Mouse (Mus musculus): Measurements from ENCODE around the gene Prkcz.
A peak's percentile ranks its signal among the peaks of the same experiment; 100 is the strongest.

The Prkcz gene

DNA sequence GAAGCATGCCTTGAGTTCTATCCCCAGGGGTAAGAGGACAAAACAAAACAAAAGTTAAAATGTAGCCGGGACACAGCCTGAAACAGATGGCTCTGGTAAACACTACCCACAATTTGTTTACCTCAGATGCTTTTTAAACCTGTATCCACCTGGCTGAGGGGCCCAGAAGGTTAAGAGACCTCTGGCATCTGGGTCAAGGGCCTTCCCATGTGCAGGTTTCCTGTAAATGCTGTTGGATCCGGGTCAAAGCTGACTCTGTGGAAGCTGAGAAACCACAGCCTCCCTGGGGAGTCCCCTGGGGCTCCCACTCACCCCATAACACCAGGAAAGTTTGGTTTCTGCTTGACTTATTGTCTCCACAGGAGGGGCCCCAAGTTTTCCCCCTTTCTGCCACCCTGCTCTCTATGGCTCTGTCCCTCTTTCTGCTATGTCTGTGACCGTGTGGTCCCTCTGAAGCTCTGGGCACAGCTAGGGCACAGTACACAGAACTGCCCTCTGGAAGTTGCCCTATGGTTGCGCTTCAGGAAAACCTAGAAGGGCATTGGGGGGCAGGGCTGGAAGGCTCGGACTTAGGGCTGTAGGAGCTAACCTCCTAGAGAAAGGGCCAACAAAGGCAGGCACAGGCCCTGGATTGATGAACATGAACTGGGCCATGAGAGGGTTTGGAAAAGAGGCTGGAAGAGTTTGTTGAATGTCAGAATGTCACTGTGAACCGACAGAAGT lies 115.2 kb downstream of the Prkcz start:
- DNase-seq (ENCODE audit: low spot score) = no peak

DNA sequence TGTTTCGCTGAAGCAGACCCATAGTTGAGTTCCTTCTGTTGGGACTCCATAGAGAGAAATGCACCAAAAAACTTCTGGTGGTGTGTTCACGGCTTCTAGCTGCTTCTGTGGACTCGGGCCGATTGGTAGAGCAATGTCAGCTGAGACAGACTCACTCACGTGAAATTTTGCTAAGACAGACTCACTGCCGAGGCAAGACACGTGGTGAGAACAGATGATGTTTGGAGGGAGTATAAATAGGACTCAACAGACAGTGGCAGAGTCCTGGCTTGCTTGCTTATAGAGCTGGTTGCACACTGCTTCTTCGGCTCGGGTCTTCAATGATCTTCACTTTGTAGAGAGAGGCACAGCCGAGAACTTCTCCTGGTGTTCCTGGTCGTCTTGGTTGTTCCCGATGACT lies 117.9 kb downstream of the Prkcz start:
- no peak for DNase-seq (ENCODE audit: low spot score)

DNA sequence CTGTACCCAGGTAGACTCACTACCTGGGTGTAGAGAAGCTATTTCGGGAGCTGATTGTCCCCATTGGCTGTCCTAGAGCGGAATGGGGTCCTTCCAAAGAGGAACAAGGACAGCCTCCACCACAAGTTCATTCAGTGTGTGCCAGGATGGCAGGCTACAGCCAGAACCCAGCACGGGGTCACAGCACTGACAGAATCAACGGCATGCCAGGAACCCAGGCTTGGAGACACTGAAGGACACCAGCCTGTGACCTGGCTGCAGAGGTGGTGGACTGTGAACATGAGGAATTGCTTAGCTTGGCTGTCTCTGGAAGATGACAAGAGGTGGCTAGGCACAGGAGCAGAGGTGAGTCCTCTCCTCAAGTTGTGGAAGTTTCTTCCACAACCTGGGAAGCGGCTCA lies 118.9 kb downstream of the Prkcz start:
- no peak for DNase-seq (ENCODE audit: low spot score)

DNA sequence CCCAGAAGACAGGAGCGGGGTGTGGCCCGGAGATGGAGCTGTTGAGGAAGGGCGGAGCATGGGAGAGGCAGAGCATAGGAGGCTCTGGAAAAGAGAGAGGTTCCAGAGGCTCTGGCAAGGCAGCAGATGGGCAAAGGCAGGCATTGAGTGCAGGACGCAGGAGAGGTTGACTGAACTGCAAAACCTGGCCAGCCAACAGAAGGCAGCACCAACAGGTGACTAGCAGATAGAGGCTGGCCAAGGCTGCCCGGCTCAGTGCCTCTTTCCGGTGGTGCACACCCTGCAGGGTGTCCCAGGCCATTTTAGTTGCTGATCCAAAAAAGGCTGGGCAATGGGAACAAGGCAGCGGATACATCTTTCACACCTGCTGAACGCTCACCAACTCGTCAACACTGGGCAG lies 119.4 kb downstream of the Prkcz start:
- no peak for DNase-seq (ENCODE audit: low spot score)

DNA sequence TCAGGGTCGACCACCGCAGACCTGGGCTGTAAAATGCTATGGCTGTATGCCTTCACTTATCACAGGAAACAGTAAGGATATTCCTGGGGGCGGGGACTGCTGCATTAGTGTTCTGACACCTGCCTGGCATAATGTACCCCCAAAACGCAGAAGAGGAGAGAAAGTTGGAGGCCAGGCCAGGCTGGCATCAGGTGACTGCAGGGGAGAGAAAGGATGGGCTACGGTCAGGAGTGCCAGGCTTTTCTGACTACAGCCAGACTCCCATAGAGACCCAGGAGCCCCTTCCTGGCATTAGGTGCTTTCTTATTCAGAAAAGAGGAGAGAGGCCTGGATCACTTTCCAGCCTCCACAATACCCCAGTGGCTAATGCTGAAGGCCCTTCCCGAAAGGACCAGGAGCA lies 121.7 kb downstream of the Prkcz start:
- no peak for DNase-seq (ENCODE audit: low spot score)

DNA sequence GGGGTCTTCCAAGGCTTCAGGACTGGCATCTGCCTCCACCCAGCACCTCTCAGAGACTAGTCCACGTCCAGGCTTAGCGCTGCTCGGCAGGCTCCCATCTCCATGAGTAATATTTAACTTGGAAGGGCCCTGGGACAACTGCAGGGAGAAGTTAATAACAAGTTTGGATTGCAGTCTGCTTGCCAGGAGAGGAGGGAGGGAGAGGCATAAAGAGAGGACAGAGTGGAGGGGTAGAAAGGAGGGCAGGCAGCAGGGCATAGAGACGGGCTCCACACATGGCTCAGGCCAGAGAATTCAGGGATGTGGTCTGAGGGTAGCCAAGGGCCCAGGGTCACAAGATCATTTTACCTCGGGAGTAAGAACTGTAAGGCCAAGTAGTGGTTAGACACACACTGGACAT lies 122.9 kb downstream of the Prkcz start:
- no peak for DNase-seq (ENCODE audit: low spot score)

DNA sequence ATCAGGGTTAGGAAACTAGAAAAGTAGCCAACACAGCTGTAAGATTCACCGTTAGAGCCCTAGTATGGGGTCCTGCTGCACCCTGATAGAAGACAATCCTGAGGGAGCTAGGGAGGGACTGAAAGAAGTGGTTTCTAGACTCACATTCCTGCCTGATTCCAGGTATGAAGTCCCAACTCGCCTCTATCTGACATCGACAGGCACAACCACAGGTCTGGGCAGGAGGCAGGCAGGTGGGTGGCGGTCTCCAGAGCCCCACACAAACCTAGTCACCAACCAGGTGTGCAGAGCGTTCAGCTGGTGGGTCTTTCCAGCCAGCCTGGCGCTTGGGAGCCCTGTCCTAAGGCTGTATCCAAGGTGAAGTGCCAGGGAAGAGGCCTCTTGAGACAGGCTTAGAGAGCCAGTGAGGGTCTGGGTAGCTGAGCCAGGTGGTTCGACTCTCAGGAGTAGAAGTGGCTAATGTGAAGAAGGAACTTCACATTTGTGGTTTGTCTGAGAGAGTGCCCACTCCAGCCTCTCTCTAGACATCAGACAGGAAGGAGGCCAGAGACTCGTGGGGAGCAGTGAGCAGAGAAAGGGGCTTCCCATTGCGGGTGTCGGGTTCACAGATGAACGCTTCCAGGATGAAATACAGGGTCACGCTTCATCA lies 124.3 kb downstream of the Prkcz start:
- DNase-seq (ENCODE audit: low spot score) = no peak

DNA sequence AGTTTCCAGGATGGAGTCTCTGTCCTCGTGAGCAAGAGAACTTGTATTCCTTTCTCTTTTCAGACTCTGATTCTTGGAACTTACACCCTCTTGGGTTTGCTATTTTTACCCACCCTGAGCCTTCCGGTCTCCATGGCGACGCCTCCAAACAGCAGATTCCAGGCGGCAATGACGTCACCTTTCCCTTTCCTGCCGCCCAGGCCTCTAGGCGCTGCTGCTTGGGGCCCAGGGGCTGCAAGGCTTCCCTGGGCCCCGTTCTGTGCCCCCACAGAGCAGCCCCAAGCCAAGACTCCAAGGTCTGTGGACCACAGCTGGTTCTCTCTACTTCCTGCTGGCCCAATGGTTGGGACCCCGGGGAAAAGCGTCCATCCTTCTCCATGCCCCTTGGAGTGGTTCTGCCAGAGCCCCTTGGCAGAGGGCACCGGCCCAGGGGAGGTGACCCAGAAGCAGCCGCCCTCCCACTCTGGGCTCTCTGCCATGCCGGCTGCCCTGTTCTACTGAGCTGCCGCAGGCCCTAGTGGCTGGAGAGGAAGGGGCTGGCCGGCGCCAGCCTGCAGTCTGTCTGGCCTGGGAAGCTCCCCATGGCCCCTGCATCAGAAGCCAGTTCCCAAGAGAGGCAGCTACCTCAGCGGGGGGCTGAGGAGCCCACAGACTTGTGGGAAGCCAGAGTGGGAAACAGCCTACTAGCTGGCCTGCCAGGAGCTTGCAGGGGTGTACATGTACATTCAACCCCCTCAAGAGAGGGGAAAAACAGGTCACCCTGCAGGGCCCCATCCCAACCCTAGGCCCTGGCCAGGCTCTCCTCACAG lies 125.6 kb downstream of the Prkcz start:
- peak; percentile 91 for DNase-seq (ENCODE audit: low spot score)

DNA sequence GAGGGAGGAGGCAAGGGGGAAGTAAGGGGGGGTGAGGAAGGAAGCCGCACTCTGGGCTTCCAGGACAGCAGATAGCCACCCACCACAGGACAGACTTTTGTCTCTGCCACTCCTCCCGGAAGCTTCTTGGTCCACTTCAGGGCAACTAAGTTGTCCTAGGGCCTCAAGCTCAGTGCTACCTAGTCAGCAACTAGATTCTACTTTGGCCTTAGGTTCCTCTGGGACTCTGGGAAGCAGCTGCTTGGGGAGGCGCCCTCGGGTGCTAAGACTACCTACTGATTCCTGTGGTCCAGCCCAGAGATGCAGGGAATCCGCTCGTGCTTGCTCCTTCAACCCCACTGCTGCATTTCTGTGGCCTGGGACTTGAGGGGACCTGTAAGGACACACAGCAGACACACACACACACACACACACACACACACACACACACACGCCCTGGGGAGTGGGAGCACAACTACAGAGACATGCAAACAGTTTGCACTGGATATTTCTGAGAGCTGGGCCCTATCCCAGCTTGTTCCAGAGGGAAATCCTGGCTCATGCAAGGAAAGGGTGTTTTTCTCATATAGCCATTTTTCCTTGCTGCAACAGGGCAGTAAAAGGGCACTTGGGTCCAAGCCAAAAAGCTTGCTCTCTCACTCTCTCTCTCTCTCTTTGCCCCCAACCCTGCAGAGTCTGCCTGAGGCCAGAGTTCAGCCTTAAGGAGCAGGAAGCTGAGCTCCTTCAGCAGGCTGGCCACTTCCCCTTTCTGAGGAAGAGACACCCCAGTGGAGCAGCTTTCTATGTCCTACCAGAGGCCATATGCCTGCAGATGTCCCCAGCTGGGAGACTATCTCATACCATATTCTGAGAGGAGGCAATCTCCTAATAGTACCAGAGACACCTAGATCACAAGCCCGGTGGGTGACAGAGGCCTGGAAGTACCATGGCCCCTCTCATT lies 126.5 kb downstream of the Prkcz start:
- DNase-seq (ENCODE audit: low spot score) = no peak

DNA sequence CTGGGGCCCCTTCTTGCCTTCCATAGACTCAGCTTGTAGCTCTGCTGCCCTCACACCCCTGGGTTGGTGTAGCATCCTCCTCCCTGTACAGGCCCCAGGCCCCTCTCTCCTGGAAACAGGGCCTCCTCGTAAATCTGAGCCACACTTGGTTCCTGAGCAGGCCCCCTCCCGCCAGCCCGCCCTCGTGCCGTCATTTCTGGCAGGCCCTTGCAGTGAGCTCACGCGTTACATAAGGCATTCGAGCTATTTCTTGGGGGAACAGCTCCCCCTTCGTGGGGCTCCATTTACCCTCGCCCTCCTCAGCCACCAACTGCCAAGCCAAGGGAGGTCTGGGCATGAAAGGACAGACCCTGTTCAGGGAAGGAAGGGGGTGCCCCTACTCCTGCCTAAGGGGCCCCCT lies 127.3 kb downstream of the Prkcz start:
- DNase-seq (ENCODE audit: low spot score) = peak; percentile 67

DNA sequence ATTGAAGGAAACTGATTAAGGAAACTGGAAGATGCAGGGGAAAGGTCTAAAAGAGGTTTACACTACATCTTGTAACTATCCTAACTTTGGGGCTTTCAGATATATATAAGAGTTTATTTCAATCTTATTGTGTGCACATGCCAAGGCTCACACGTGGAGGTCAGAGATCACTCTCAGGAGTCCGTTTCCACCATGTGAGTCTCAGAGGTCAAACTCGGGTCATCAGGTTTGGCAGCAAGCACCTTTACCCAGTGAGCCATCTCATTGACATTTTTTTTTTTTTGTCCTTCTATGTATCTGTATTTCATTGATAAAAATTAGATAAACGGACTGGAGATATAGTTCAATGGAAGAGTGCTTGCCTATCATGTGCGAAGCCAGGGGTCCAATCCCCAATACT lies 132.7 kb downstream of the Prkcz start:
- no peak for DNase-seq (ENCODE audit: low spot score)

DNA sequence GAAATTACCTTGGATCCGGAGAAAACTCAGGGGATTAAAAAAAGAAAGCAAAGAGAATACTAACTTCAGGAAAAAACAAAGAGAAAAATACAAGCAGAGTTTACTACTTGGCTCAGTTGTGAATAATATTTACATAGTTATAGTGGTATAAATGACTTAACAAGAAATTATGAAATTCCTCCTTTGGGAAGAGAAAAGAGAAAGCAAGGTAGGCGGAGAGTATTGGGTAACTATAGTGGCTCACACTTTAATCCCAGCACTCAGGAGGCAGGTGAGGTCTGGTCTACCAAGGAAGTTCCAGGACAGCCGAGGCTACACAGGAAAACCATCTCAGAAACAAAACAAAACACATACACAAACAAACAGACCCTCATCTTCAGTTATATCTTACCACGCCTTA lies 133.2 kb downstream of the Prkcz start:
- no peak for DNase-seq (ENCODE audit: low spot score)

DNA sequence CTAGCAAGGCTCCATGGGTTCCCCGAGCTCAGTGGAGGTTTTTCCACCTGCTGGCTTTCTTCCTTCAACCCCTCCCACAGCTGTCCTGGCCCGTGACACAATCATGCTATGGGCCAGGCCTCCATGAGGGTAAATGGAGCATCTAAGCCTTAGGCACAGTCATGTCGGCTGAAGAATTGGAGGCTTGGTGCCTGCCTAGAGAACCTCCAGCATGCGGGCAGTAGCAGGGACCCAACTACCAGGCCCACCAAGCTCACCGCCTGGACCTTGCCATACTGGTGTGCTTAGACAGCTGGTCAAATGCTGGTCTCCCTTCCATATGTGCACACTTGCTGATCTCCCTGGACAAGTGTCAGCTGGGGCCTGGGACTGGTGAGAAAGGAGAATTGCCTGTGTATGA lies 135.2 kb downstream of the Prkcz start:
- no peak for DNase-seq (ENCODE audit: low spot score)

DNA sequence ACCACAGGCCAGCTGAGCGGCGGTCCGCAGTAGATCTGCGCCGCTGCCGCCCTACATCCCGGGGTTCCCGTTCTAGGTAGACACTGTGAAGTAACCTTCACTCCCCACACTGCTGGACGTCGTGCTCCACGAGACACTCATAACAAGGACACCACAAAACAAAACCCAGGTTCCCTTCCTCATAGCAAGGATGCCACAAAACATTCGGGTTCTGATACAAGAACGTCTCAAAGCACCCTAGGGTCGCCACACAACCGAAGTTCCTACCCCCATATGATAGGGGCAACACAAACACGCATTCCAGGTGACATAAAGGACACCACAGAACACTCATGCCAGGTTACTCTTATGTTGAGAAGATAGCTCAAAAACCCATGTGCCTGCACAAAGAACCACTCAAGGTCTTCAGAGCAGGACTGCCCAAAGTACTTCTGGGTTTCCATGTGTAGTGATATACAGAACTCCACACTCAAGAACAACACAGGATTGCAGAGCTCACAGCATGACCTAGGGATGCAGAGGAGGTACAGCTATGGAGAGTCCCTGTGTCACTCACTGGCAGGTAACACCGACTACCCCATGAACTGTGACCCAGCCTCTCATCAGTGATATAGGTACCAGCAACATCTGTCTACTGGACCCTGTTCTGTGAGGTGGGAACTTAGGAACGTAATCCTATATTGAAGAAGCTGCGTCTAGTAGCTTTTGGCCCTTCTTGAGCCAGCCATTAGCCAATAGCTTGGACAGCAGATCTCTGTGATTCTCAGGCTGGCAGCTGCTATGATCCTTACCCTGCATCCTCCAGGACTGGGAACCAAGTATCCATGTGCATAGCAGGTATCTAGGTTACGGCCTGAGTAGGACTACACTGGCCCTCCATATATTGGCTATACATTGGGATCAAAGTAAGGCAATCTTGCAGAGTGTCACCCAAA lies 137.3 kb downstream of the Prkcz start:
- DNase-seq (ENCODE audit: low spot score) = no peak

DNA sequence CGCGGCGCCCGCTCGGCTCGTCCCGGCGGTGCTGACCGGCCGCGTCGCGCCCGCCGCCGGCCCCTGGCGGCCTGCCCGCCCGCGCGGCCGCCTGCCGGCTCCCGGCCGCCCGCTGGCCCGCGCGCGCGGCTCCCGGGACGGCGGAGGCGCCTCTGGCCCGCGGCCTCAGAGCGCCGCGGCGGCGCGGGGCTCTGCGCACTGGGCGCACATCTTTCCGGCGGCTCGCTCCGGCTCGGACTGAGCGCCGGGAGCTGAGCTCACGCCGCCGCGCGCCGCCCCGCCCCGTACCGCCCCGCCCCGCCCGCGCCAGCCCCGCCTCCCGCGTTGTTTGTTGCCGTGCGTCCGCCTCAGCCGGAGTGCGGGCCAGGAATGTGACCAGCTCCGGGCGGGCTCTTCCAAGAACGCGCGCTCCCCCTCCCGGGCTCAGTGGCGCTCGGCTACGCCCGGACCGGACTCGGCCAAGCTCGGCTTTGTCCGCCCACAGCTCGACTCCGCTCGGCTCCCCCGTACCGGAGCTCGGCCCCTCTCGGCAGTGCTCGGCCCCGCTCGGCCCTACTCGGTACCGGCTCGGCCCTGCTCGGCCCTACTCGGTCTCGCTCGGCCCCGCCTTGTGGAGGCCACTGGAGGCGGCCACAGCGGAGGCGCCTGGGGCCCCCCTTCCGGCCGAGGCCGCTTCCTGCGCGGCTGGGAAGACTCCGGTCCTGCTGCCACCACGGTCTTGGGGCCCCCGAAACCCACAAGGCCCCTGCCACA lies 138.1 kb downstream of the Prkcz start:
- DNase-seq (ENCODE audit: low spot score) = peak; percentile 97

DNA sequence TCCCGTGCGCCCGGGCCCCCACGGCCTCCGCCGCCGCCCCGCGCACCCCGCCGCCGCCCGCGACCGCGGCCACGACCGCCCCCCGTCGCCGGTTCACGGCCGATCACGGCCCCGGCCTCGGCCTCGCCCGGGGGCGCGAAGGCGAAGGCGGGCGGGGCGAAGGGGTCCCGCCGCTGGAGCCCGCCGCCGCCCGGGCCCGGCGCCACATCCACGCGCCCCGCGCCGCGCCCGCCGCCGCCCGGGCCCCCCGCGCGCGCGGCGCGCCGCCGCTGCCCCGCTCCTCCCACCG lies 138.7 kb downstream of the Prkcz start, which contains the start of gene Ski:
Gene Ski, minus strand, starts transcription at position 41 of the 289 bp plus-strand sequence.
- DNase-seq (ENCODE audit: low spot score) = no peak

DNA sequence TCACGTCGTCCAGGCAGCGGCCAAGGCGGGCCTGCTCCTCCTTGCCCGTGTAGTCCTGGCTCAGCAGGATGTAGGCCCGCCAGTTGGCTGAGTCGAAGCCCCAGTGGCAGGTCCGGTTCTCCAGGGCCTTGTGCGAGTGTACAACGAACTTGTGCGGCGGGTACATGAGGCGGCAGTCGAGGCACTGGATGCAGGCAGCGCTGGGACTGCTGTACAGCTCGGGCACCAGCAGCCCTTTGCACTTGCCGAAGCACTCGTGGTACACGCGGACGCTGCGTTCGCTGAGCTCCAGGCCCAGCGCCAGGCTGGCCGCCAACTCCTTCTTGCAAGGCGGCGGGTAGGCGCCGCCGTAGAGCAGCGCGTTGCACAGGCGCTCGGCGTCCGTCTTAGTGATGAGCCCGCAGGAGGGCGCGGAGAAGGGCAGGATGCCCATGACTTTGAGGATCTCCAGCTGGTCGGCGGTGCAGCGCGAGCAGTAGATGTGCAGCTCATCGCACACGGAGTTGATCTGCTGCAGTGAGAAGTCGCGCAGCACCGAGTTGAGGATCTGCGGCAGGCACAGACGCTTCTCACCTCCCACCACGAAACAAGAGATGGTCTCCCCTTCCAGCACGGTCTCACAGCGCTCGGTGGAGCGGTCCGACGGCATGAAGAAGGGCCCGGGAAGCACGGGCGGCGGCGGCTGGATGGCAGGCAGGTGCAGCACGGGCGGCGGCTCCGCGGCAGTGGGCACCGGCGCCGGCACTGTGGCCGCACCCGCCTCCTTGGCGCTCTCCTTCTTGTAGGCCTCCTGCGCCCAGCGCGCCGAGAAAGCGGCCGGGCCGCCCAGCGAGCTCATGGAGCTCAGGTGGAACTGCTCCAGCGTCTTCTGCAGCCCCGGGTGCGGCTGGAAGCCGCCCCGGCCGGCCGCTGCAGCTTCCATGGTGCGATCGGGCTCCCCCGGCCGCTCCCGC lies 139.3 kb downstream of the Prkcz start:
- peak; percentile 54 for DNase-seq (ENCODE audit: low spot score)

DNA sequence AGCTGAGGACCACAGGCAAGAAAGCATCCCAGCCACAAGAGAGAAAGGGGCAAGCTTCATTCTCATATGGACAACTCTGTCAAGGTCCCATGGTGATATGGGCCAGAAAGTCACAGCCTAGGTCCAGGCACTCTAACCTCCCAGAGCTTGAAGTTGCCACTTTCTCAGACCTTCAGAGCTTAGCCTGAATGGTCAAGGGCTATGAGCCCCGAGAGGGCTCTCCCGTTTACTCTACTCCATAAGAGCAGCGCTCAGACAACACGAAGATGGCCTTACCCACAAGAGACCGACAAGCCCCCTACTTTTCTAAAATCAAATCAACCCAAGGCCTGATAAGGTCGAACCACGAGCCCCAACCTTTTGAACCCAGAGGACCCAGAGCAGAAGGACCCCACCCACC lies 140.1 kb downstream of the Prkcz start:
- no peak for DNase-seq (ENCODE audit: low spot score)
